Mouse (Mus musculus): ENCODE results near the gene Hoxa5.

The Hoxa5 gene

DNA sequence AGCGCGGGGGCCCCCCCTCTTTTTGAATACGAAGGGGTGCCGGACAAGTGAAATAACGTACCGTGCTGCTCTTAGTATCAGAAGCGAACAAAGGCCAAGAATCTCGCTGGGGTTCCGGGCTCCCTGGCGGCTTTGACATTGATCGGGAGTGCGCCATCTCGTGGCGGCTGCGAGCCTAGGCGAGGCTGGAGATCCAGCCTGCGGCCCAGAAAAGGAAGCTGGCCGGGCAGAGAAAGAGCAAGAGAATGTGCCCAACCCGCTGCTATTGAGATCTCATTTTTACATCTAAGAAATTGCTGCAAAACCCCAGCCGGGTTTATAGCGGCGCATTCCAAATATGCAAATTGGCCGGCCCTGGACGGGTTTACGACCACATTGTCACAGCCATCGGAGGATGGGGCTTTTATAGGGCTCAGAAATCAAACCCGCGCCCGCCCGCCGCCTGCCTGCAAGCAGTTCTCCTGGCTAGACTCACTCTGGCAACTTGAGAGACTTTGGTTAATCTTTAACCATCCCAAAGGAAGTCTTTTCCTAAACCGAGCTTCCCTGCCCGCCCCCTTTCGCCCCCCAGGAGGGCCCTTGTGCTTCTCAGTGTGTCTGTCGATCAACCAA is 36.1 kb upstream of the Hoxa5 start, which contains the start of gene Hoxa10:
Gene Hoxa10, minus strand, starts transcription at position 466 of the 612 bp plus-strand sequence.
- no peak for DNase-seq (ENCODE audit: low read depth, low spot score)

DNA sequence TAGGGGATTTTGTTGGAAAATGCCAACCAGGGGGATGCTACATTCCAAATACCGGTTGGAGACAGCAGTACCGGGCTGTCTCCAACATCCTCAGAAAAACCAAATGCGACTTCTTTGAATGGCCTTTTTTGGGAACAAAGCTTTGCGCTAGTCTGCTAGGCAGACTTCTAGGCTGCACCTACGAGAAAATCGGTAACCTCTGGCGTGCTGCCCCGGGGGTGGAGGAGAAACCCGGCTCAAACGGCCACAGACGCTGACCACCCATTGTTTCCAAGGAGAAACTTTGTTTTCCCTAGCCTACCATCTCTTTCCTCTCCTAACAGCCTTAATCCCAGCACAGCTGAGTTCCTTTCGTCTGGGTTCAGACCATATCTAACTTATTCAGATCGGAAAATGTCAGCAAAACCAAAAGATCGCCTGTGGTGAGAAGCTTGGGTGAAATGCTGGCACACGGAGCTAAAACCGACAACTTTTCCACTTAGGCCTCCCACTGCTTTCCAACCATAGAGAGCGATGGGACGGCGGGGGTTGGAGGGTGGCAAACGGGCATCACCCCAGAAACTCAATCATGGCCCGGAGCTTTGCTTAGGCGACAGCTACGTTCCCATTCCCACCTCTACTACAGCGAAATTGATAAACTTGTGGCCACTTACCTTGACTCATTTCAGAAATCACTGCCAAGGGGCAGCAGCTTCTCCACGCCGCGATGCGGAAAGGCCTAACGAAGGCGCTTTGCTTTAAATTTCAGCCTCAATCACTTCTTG is 35.4 kb upstream of the Hoxa5 start:
- DNase-seq (ENCODE audit: low read depth, low spot score): no peak

DNA sequence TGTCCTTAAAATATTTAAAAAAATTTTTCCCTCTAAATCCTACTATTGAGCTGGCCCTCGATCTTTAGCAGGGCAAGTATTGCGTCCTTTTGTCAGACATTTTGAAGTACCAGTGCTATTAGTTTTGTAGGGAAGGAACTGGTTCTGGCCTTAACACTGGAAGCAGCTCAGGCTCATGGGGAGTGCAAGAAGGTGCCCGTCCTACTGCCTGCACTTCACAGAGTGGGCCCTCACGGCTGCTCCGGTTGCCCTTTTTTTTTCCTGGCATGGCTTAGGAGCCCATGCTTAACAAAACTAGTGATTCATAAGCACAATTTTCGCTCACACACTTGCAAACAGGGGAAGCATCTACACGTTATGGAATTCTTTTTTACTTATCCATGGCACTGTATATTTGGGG is 34.6 kb upstream of the Hoxa5 start:
- DNase-seq (ENCODE audit: low read depth, low spot score): no peak

DNA sequence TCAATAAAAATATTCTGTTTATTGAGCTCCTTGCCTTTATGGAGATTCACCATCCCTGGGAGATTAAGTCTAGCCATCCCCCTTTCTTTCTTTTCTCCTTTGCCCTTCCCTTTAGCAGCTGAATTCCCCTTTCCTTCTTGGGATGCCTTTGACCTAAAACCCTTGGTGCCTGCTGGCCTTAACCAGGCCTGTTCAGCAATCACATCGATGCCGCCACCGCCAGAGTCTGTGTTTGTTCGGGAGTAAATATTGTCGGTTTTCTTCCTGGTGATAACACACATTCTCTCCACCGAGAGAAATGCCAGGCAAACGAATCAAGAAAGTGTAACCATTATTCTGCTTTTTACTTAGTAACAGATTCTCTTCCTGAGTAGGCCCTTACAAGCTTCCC is 33.8 kb upstream of the Hoxa5 start:
- no peak for DNase-seq (ENCODE audit: low read depth, low spot score)

DNA sequence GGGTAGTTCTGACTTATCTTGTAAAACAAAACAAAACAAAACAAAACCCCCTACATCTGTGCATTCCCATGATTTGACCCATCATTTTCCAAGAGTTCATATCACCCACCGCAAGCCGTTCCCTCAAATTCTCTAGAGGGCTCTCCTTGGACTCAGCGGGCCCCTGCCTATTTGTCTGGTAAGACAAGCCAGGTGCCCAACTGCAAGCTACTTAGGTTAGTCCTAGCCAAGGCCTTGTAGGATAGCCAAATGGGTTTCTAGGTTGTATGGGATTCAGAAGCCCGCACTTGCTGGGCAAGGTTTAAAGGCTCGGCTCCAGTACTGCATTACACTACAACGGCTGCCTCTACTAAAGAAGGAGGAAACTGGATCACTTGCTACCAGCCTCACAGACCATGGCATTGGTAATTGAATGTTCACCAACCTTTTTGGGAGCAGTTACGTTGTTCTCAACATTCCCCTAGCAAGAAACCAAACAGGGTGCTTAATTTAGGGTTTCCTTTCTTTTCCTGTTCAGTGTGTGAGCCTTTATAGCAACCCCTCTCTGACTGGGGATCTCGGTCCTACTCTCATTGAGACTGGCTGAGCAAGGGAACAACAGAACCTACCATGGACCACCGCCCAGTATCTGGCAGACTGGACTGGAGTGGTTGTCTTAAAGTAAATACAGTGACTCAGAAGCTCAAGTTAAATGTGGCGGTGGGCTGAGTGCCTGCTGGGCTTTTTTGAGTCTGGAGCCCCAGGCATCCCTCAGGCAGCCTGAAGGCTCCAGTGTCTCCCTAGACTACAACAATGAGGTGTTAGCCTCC is 33.2 kb upstream of the Hoxa5 start:
- DNase-seq (ENCODE audit: low read depth, low spot score): no peak

DNA sequence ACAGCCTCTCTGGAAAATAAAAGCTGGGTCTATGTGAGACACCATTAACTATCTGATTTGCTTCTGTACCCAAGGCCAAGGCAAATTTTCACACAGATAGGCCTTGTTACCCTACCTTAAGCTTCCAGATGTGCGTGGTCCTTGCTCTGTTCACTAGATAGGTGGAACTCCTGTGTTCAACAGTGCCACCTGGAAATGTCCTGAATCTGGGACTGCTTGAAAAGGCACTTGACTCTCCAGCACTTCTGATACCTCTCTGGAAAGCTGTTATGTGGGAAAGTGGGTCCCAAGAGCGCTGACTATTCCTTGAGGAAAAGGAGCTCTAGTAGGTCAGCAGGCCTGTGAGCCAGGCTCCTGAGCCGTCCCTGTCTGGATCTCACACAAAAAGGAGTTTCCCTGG is 32.4 kb upstream of the Hoxa5 start:
- no peak for DNase-seq (ENCODE audit: low read depth, low spot score)

DNA sequence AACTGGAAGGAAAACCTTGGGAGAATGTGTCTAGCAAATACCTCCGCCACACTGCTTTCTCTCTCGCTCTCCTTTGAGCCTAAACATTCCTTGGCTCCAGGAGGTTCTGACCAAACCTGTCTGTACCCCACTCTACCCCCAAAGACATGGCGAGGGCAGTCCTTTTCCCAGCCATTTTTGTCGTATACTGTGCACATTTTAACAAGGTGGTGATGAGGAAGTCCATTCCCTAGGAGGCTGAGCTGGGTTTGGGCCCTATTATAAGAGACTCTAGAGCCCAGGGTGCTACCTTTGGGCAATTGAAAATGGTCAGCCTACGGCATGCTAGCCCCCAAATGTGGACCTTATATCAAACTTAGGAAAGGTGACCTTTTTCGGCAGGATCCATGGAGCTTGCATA is 31.5 kb upstream of the Hoxa5 start:
- no peak for DNase-seq (ENCODE audit: low read depth, low spot score)

DNA sequence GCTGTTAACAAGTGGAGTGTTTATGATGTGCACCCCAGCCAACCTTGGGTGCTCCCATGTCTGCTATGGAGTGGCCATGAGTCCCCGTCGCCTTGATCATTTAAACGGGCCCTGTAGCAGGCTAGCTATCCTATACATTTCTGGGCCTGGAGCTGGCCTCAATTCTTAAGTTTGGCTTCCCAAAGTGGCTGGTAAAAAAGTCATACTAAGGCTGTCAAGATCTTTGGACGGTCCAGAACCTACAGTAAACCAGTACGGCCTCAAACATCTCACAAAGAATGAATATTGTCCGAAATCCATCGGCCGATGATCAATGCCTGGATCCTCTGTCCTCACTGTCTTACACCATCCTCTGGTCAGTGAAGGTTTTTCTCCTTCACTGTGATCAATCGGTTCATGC is 30.9 kb upstream of the Hoxa5 start:
- no peak for DNase-seq (ENCODE audit: low read depth, low spot score)

DNA sequence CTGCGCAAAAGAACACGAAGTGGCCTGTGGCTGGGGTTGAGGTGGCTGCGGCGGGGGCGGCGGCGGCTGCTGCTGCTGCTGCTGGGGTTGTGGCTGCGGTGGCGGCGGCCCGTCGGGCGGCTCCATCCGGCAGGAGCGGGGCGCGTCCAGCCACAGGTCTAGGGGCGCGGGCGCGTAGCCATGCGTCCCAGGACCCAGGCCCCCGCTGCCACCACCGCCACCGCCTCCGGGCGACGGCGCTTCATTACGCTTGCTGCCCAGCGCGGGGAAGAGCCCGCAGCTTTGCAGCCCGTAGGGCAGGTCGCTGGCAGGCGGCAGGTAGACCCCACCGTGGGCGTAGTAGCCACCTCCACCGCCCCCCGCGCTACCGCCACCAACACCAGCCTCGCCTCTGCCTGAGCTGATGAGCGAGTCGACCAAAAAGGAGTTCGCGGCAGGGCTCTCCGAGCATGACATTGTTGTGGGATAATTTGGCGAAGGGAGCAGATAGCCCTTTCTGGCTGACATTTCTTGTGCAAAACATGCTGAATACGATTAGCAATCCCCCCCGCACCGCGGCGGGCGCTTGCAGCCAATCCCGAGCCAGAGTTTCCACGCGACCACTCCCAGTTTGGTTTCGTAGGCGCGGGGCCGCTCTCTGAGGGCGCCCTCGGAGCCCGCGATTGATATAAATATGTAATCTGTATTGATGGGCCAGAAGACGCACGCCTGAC is 30.2 kb upstream of the Hoxa5 start:
- DNase-seq (ENCODE audit: low read depth, low spot score): no peak

DNA sequence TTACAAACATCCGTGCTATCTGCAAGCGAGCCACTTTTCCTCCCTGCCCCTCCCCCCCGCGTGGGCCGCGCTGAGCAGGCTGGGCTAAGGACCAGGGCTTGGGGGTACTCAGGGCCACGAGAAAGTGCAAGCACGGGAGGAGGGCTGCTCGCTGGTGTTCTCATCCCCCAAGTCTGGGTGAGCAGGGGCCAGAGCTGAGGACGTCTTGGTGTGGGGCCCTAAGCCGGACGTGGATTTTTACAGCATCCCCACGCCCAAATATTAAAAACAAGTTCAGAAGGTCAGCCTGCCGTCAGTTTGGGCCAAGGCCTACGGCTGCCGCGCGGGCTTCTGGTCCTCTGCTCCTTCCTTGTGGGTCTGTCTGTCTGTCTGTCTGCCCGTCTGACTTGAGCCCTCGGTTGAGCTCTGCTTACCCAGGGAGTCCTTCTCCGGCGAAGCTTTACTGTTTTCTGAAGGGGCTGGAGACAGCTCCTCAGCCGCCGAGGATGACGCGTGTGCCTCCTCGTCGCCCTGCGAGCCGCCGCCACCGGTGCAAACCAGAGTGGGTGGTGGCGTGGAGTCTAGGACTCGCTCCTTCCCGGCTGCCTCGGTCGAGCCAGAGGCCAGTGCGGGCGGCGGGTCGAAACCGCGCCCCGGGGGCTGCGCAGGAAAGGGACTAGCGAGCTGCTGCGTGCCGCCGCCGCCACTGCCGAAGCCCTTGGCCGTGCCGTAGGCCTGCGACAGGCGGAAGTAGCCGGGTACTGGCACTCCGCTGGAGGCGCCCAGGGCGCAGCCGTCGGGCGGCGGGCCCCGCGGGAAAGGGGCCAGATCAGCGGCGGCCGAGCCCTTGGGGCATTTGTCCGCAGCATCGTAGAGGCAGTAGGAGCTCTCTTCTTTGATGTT is 29.4 kb upstream of the Hoxa5 start:
- DNase-seq (ENCODE audit: low read depth, low spot score): no peak

DNA sequence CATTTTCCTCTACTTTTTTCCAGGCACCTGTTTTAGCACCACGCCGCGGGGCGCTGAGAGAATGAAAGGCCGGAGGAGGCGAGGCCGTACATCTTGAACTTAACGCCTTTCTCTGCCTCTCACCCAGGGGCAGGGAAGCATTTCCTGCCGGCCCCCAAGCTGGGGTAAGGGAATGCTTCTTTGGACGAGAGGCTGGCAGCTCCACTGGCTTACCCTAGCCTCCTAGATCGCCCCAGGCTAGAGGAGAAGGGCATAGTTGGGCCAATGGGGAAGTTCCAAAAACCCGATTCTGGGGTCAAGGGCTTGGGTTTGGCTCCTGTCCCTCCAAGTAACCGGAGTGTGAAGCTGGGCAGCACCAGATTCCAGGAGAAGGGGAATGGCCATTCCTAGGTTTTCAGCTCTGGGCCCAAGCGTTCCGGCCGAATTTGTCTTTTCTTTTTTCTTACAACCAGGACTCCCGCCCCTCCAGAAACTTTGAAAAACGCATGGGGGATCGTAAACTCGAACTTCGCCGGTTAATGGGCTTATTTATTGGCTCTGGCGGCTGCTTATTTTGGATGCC is 28.7 kb upstream of the Hoxa5 start:
- DNase-seq (ENCODE audit: low read depth, low spot score): no peak

DNA sequence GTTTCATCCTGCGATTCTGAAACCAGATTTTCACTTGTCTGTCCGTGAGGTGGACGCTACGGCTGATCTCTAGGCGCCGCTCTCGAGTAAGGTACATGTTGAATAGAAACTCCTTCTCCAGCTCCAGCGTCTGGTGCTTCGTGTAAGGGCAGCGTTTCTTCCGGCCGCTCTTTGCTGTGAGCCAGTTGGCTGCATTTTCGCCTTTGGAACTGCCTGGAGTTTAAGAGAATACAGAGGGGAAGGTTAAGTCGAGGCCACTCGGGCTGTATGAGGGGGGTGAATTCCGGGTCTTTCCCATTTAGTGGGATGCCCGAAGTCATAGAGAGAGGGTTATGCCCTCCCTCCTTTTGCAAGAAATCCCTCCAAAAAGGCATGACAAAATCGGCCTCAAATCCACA is 28.2 kb upstream of the Hoxa5 start:
- no peak for DNase-seq (ENCODE audit: low read depth, low spot score)

DNA sequence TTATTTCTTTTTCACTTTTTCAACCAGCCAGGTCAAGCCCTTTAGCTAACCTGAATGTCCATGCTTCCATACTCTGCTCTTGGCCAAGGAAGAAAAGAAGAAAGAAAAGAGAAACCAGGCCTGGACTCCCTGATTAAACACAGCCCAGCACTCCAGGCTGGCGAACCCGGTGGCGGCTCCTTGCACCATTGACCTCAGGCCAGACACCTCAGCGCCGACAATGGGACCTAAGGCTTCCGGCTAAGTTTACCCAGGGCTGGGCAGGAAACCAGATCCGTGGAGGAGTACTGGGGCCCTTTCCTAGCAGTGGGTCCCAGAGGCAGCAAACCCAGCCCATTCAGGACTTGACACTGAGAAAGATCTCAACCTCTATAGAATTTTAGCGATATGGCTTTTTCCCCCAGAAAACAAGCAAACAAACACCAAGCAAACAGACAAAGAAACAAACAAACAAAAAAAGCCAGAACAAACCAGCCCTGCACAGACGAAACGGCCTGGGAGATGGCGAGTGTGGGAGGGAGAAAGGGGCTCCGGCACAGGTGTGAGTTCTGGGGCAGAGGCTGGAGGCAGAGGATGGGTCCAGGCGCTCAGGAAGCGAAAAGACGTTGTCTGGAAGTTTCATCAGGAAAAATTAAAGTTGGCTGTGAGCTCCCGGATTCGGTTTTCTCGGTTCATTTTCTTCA is 27.6 kb upstream of the Hoxa5 start:
- DNase-seq (ENCODE audit: low read depth, low spot score): no peak

DNA sequence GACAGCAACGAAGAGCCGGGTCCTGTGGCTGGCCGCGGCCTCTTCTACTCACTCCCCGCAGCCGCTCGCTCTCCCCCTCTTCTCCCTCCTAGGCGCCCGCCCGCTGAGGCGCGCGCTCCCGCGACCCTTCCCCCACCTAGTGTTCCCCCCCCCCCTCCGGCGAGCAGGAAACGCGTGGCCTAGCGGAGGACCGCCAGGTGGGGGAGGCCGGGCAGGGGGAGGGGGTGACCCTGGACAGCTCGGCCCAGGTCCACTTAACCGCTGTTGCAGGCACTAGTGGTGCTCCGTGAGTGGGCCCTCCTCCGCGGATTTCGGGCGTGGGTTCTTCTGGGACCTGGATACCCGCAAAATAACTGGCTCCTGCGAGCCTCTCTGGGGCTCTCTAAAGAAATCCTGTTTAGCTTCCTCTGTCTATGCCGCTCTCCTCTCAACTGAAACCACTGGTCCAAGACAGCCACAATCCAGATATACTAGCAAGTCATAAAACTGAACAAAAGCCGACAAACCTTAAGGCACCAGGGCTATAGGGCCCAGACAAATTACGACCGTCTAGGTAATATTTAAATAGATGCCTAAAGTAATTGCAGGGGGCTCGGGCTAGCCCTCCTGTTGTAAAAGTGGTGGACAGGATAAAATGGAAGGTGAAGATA is 26.3 kb upstream of the Hoxa5 start, which contains the start of gene Hoxa9:
Gene Hoxa9, minus strand, starts transcription at position 574 of the 650 bp plus-strand sequence.
- DNase-seq (ENCODE audit: low read depth, low spot score): no peak

DNA sequence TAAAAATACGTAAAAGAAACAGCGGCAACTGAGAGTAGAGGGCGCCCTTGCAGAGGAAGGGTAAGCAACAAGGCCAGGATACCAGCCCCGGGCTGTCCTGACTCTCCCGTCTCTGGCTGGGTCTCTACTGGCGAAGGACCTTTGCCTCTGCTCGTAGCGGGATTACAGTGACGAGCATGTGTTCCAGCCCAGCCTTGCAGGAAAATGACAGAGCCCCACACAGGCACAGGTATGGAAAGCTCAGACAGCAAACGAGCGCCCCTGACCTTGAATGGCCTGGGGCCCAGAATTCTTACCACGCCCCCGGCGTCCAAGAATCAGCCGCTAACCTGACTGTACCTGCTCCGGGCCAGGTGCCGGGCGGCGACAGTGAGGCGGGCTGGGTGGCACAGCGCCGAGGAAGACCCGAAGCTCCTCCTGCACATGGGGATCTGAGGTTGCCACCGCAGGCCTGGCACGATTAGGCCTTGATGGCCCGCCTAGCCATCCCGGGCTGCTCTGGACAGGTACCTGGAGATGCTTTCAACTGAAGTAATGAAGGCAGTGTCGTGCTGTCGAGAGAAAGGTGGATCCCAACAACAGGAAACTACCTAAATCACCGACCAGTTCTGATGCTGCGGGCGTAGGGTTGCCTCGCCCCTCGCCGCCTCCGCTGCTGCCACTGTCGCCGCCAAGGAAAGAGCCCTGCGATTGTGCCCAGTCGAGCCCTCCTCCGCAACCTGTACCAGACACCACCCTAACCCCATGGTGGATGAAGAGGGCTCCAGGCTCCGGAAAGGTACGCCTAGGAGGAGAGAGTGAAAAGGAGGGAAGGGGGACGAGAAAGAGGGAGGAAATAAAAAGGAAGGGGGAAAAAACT is 25.4 kb upstream of the Hoxa5 start:
- DNase-seq (ENCODE audit: low read depth, low spot score): no peak

DNA sequence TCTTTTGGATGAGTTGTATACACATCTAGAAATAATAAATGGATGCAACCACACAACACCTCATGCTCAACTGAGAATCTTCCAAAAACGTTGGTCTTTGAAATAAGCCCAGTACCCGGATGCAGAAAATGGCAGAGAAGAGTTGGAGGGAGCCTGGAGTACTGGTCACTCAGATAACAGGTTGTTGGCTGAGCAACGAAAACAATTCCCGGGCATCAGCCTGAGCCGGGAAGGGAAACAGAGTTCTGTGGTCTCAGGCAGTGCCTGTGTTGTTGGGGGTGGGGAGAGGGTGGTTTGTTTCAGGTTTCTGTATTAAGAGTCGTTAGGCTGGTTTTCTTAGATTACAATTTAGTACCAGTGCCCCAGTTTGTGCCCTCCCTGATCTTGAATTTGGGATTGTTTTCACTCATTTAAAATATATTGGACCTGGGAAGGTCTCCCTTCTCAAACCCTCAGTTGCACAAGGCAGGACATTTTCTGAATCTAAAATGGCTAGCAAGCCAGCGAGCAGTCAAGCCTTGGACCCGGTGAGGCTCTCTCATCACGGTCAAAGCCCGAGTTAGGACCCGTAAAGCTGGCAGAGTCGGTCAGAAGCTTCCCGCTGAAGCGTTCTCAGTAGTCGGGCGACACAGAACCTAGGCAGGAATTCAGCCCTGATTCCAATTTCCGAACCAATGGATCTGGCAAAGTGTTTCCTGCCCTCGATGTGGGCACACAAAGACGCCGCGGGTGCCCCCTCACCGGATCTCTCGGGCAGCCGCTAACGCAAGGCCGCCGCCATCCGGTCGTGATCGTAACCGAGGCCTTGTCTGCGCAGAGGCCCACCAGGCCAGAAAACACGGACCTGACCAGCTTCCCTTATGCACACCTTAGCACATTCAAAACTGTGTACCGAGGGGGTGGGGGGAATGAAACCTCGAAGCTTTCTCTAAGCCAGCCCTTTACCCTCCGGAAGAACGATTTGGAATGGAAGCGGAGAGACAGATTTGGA is 24.4 kb upstream of the Hoxa5 start:
- no peak for DNase-seq (ENCODE audit: low read depth, low spot score)

DNA sequence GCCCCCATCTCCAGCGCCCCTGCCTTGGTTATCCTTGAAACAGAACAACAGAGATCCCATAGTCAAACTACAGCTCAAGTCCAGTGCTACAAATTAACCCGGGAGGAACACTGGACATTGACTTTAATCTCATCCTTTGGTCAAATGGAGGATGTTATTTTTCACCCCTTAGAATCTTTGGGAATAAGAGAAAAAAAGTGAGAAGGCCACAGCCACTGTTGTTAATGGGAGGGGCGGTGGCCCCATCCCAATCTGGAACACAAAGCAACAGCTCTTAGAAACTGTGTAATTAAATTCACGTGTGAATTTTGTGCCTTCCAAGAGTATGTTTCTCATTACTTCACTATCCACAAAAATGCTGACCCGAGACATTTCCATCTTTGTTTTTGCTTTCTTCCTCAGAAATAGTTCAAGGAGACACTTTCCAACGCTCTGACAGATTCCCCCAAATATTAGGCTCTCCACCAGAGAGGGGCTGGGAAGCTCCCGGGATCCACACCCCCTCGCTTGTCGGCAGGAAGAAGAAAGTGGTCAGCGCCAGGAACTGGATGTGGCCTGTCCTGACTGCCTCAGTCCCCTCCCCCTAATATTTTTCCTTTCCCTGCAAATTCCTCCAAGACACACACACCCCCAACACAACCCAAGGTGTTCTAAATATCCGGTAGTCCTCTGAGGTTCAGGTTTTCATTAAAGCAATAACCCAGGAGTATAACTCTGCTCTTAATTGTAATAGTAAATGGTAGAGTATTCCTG is 23.3 kb upstream of the Hoxa5 start:
- no peak for DNase-seq (ENCODE audit: low read depth, low spot score)

Measured in brain, embryonic 18.5 days (tissue).